Mouse (Mus musculus) hindbrain, embryonic 11.5 days (tissue): ENCODE measurements around the gene Gtf2a2. TPM values are rescaled to one million over a fixed set of nuclear protein-coding genes. Genes with fewer than 3 reads are reported as not detected.
A peak's percentile ranks its signal among the peaks of the same experiment; 100 is the strongest.
"Not testable (repeated sequence)": the region's sequence is repeated elsewhere in the genome, so short reads cannot be mapped to it uniquely, and the experiment has no call there.

Experiments
- ATAC-seq: fragments of 200-750 bp; cut with Nextera tagmentation; 2 replicates; pipeline ENCODE4 v1.8.0; 2017; ENCODE audit warnings: mild to moderate bottlenecking, moderate TSS enrichment, moderate library complexity; ENCODE audit not compliant: low FRiP score
- DNase-seq: peaks from one replicate; pipeline ENCODE4 v3.0.0-alpha.2; 2015; ENCODE audit warnings: low spot score
- H3K27ac ChIP-seq: fragments of 300-500 bp; sonication (generic); 2 replicates; pipeline ENCODE4 v1.5.1; 2014; ENCODE audit warnings: mild to moderate bottlenecking, low read depth, low read length
- H3K27me3 ChIP-seq: fragments of 300-500 bp; sonication (generic); 2 replicates; pipeline ENCODE4 v1.6.1; 2014; ENCODE audit warnings: mild to moderate bottlenecking, low read length, moderate library complexity, mixed read lengths; ENCODE audit not compliant: control insufficient read depth, insufficient read depth
- H3K36me3 ChIP-seq: fragments of 300-500 bp; sonication (generic); 2 replicates; pipeline ENCODE4 v1.6.1; 2014; ENCODE audit warnings: mild to moderate bottlenecking, low read length, moderate library complexity, mixed read lengths; ENCODE audit not compliant: control insufficient read depth, insufficient read depth
- H3K4me1 ChIP-seq: fragments of 300-500 bp; sonication (generic); replicated peaks from 2 replicates; pipeline ENCODE4 v1.6.1; 2014; ENCODE audit warnings: low read length, mixed read lengths; ENCODE audit not compliant: control insufficient read depth, insufficient read depth
- H3K4me2 ChIP-seq: fragments of 300-500 bp; sonication (generic); replicated peaks from 2 replicates; pipeline ENCODE4 v1.6.1; 2014; ENCODE audit warnings: mild to moderate bottlenecking, low read depth, low read length
- H3K4me3 ChIP-seq: fragments of 300-500 bp; sonication (generic); 2 replicates; pipeline ENCODE4 v1.5.1; 2014; ENCODE audit warnings: low read depth, low read length
- H3K9ac ChIP-seq: fragments of 300-500 bp; sonication (generic); 2 replicates; pipeline ENCODE4 v1.6.1; 2014; ENCODE audit warnings: low read depth, low read length
- H3K9me3 ChIP-seq: fragments of 300-500 bp; sonication (generic); 2 replicates; pipeline ENCODE4 v1.6.1; 2016; ENCODE audit warnings: low read length; ENCODE audit not compliant: control insufficient read depth
- WGBS: fragments of 180-500 bp; shearing (Covaris S2); extraction: QIAGEN DNeasy Blood & Tissue Kit; methylation state at CpG from one replicate; pipeline ENCODE4 v1.1.7; 2014; 5-methylcytosine and 5-hydroxymethylcytosine counted together
- polyA plus RNA-seq: library from polyadenylated mRNA; unstranded; fragments of >200 nt; fragmentation: Nextera tagmentation; extraction: Ambion mirVana; gene quantifications from 2 replicates; pipeline ENCODE4 v1.2.1, GENCODE M21; 2014

The Gtf2a2 gene
- polyA plus RNA-seq, 1 experiment from 2014 or later, result 199 TPM

- 93% methylated on average over 5 of the region's 5 CpGs for WGBS
- ATAC-seq, result no peak
- H3K4me3 ChIP-seq, result no peak overlapping the region
- no peaks in the 10 kb centered on the region for H3K9me3 ChIP-seq
- H3K4me1 ChIP-seq, result peaks cover 3% of the 10 kb centered on the region; the same call in 1 of the 2 replicates
- no peak overlapping the region for H3K9ac ChIP-seq
- peaks cover 9% of the 10 kb centered on the region; the same call in 1 of the 2 replicates for H3K36me3 ChIP-seq
- H3K27ac ChIP-seq, result no peak overlapping the region
- DNase-seq, result no peak
- H3K27me3 ChIP-seq, result no peaks in the 10 kb centered on the region
- H3K4me2 ChIP-seq, result no peak overlapping the region
Measured at GRCm38 (mm10) chr9:70010781-70011473, 1.4 kb upstream of the Gtf2a2 start.

GRCm38 (mm10) chr9:70011537-70012407, 578 bp upstream of the Gtf2a2 start:
- H3K4me2 ChIP-seq, result peak overlapping the region; percentile 63
- no peaks in the 10 kb centered on the region for H3K27me3 ChIP-seq
- H3K4me3 ChIP-seq, result peak overlapping the region; percentile 93
- 66% methylated on average over 13 of the region's 14 CpGs for WGBS
- peak overlapping the region; percentile 90; the same call in 1 of the 2 replicates for H3K9ac ChIP-seq
- H3K36me3 ChIP-seq, result peaks cover 9% of the 10 kb centered on the region; the same call in 1 of the 2 replicates
- H3K9me3 ChIP-seq, result no peaks in the 10 kb centered on the region
- ATAC-seq (peak; percentile 56), DNase-seq (no peak)
- H3K4me1 ChIP-seq, result peaks cover 3% of the 10 kb centered on the region; the same call in 1 of the 2 replicates
- peak overlapping the region; percentile 30; the same call in 1 of the 2 replicates for H3K27ac ChIP-seq

GRCm38 (mm10) chr9:70015632-70016031, 3.3 kb downstream of the Gtf2a2 start:
- Histone ChIP-seq H3K9ac (no peak overlapping the region), H3K4me1 (peaks cover 3% of the 10 kb centered on the region; the same call in 1 of the 2 replicates), H3K27me3 (no peaks in the 10 kb centered on the region), H3K36me3 (no peaks in the 10 kb centered on the region; the same call in 1 of the 2 replicates), H3K4me2 (no peak overlapping the region), H3K4me3 (no peak overlapping the region), H3K9me3 (no peaks in the 10 kb centered on the region), H3K27ac (no peak overlapping the region)
- ATAC-seq (no peak), DNase-seq (no peak)
- 86% methylated on average over 2 of the region's 2 CpGs for WGBS

GRCm38 (mm10) chr9:70018879-70019278, 6.5 kb downstream of the Gtf2a2 start:
- Histone ChIP-seq H3K27ac (no peak overlapping the region), H3K4me2 (no peak overlapping the region), H3K4me1 (no peaks in the 10 kb centered on the region; the same call in 1 of the 2 replicates), H3K9me3 (no peaks in the 10 kb centered on the region), H3K36me3 (no peaks in the 10 kb centered on the region; the same call in 1 of the 2 replicates), H3K4me3 (no peak overlapping the region), H3K27me3 (no peaks in the 10 kb centered on the region), H3K9ac (no peak overlapping the region)
- no peak for DNase-seq
- no peak for ATAC-seq

- no peak for ATAC-seq
- Histone ChIP-seq H3K4me2 (no peak overlapping the region), H3K27me3 (no peaks in the 10 kb centered on the region), H3K9me3 (no peaks in the 10 kb centered on the region), H3K9ac (no peak overlapping the region), H3K36me3 (no peaks in the 10 kb centered on the region; the same call in 1 of the 2 replicates), H3K27ac (no peak overlapping the region), H3K4me1 (no peaks in the 10 kb centered on the region), H3K4me3 (no peak overlapping the region)
- 88% methylated on average over 1 of the region's 1 CpGs for WGBS
- DNase-seq, result no peak
Measured at GRCm38 (mm10) chr9:70021610-70022009, 9.3 kb downstream of the Gtf2a2 start.

GRCm38 (mm10) chr9:70022083-70022482, 9.7 kb downstream of the Gtf2a2 start:
- Histone ChIP-seq H3K27ac (no peak overlapping the region), H3K27me3 (no peaks in the 10 kb centered on the region), H3K4me1 (no peaks in the 10 kb centered on the region), H3K9me3 (no peaks in the 10 kb centered on the region), H3K36me3 (no peaks in the 10 kb centered on the region; the same call in 1 of the 2 replicates), H3K4me3 (no peak overlapping the region), H3K9ac (no peak overlapping the region), H3K4me2 (no peak overlapping the region)
- DNase-seq, result no peak
- 95% methylated on average over 4 of the region's 4 CpGs for WGBS
- ATAC-seq, result no peak

- not testable (repeated sequence) for H3K4me3 ChIP-seq, H3K4me2 ChIP-seq, DNase-seq, ATAC-seq, H3K27me3 ChIP-seq, H3K36me3 ChIP-seq, H3K27ac ChIP-seq, H3K9me3 ChIP-seq, H3K4me1 ChIP-seq, H3K9ac ChIP-seq
- 81% methylated on average over 1 of the region's 1 CpGs for WGBS
Measured at GRCm38 (mm10) chr9:70023615-70024014, 11.3 kb downstream of the Gtf2a2 start.

GRCm38 (mm10) chr9:70024648-70025047, 12.3 kb downstream of the Gtf2a2 start:
- no peaks in the 10 kb centered on the region for H3K9me3 ChIP-seq
- H3K27me3 ChIP-seq, result no peaks in the 10 kb centered on the region
- no peak for ATAC-seq
- H3K27ac ChIP-seq, result no peak overlapping the region
- no peak overlapping the region for H3K4me2 ChIP-seq
- H3K4me1 ChIP-seq, result no peaks in the 10 kb centered on the region
- no peak overlapping the region for H3K9ac ChIP-seq
- no peak overlapping the region for H3K4me3 ChIP-seq
- DNase-seq, result no peak
- no peaks in the 10 kb centered on the region; the same call in 1 of the 2 replicates for H3K36me3 ChIP-seq
